Mouse (Mus musculus): ENCODE data around the gene Ttbk2. TPM values are rescaled to one million over a fixed set of nuclear protein-coding genes. Genes with fewer than 3 reads are reported as not detected.

The Ttbk2 gene
- 3.3 and 5.2 TPM in 2 replicates for total RNA-seq (2015)
- total RNA-seq (2017) = 3.9 and 5.0 TPM in 2 replicates

- ATAC-seq (ENCODE audit: poor library complexity, severe bottlenecking) = peak; percentile 99
These were observed at the start of gene Ttbk2 for GRCm38 (mm10) chr2:120850424-120851082. Gene Ttbk2 (minus strand): TSS chr2:120850604.

GRCm38 (mm10) chr2:120896361-120896760 is 46.0 kb upstream of the Ttbk2 start:
- ATAC-seq (ENCODE audit: poor library complexity, severe bottlenecking) = no peak

- ATAC-seq (ENCODE audit: poor library complexity, severe bottlenecking) = no peak
These were observed 37.2 kb upstream of the Ttbk2 start for GRCm38 (mm10) chr2:120887601-120888000.

GRCm38 (mm10) chr2:120873192-120873591 is 22.8 kb upstream of the Ttbk2 start:
- ATAC-seq (ENCODE audit: poor library complexity, severe bottlenecking) = no peak

- no peak for ATAC-seq (ENCODE audit: poor library complexity, severe bottlenecking)
These were observed 21.3 kb upstream of the Ttbk2 start for GRCm38 (mm10) chr2:120871447-120872336.

- ATAC-seq (ENCODE audit: poor library complexity, severe bottlenecking) = no peak
These were observed 16.9 kb upstream of the Ttbk2 start for GRCm38 (mm10) chr2:120867336-120867735.

- peak; percentile 62 for ATAC-seq (ENCODE audit: poor library complexity, severe bottlenecking)
These were observed 16.2 kb upstream of the Ttbk2 start for GRCm38 (mm10) chr2:120866561-120866960.

GRCm38 (mm10) chr2:120863389-120863788 is 13.0 kb upstream of the Ttbk2 start:
- ATAC-seq (ENCODE audit: poor library complexity, severe bottlenecking) = no peak

GRCm38 (mm10) chr2:120860699-120861098 is 10.3 kb upstream of the Ttbk2 start:
- no peak for ATAC-seq (ENCODE audit: poor library complexity, severe bottlenecking)

GRCm38 (mm10) chr2:120858131-120858530 is 7.7 kb upstream of the Ttbk2 start:
- no peak for ATAC-seq (ENCODE audit: poor library complexity, severe bottlenecking)

- ATAC-seq (ENCODE audit: poor library complexity, severe bottlenecking) = no peak
These were observed 2.7 kb upstream of the Ttbk2 start for GRCm38 (mm10) chr2:120853151-120853550.

- ATAC-seq (ENCODE audit: poor library complexity, severe bottlenecking) = no peak
These were observed 2.2 kb upstream of the Ttbk2 start for GRCm38 (mm10) chr2:120852626-120853025.

GRCm38 (mm10) chr2:120849449-120850423 is 668 bp downstream of the Ttbk2 start, which contains the start of gene Cdan1:
Gene Cdan1 (minus strand): TSS chr2:120850128.
- ATAC-seq (ENCODE audit: poor library complexity, severe bottlenecking) = peak; percentile 13

- ATAC-seq (ENCODE audit: poor library complexity, severe bottlenecking) = no peak
These were observed 5.1 kb downstream of the Ttbk2 start for GRCm38 (mm10) chr2:120845280-120845679.

- ATAC-seq (ENCODE audit: poor library complexity, severe bottlenecking) = no peak
These were observed 6.4 kb downstream of the Ttbk2 start for GRCm38 (mm10) chr2:120843990-120844389.

- ATAC-seq (ENCODE audit: poor library complexity, severe bottlenecking) = no peak
These were observed 9.2 kb downstream of the Ttbk2 start for GRCm38 (mm10) chr2:120841211-120841610.

GRCm38 (mm10) chr2:120835167-120835566 is 15.2 kb downstream of the Ttbk2 start:
- ATAC-seq (ENCODE audit: poor library complexity, severe bottlenecking) = no peak

- no peak for ATAC-seq (ENCODE audit: poor library complexity, severe bottlenecking)
These were observed 23.3 kb downstream of the Ttbk2 start for GRCm38 (mm10) chr2:120826936-120827638.

- ATAC-seq (ENCODE audit: poor library complexity, severe bottlenecking) = no peak
These were observed 80.0 kb downstream of the Ttbk2 start for GRCm38 (mm10) chr2:120770265-120770935.
